Mouse (Mus musculus) MEL (cell line): ENCODE data around the gene Gle1.

Experiments used
- CTCF ChIP-seq, 3 experiments: IDR thresholded peaks in 2 of 3; conservative IDR thresholded peaks in 1 of 3; 2 replicates each; pipeline ENCODE4 v1.5.1; 2011 to 2012; ENCODE audit warnings: low read length in 3 of 3, low read depth in 2 of 3, mild to moderate bottlenecking in 2 of 3, improper control_type of control experiment in 1 of 3, inconsistent platforms in 1 of 3, mixed read lengths in 1 of 3, moderate library complexity in 1 of 3; ENCODE audit not compliant: control insufficient read depth in 1 of 3, insufficient read depth in 1 of 3, poor library complexity in 1 of 3, severe bottlenecking in 1 of 3
- EP300 ChIP-seq, 2 experiments: IDR thresholded peaks; 2 replicates each; pipeline ENCODE4 v1.6.1; 2011; ENCODE audit warnings: improper control_type of control experiment in 2 of 2, low read length in 2 of 2, low read depth in 1 of 2, mild to moderate bottlenecking in 1 of 2
- MAX ChIP-seq: IDR thresholded peaks from 2 replicates; pipeline ENCODE4 v1.6.1; 2011; ENCODE audit warnings: low read length, improper control_type of control experiment
- MXI1 ChIP-seq: IDR thresholded peaks from 2 replicates; pipeline ENCODE4 v1.6.1; 2011; ENCODE audit warnings: mild to moderate bottlenecking, low read depth, low read length, improper control_type of control experiment
- NELFE ChIP-seq: IDR thresholded peaks from 2 replicates; pipeline ENCODE4 v1.6.1; 2011; ENCODE audit warnings: low read depth, low read length, improper control_type of control experiment
- POLR2A ChIP-seq, 2 experiments: IDR thresholded peaks; 2 replicates each; pipeline ENCODE4 v1.6.1; 2011 to 2012; ENCODE audit warnings: low read length in 2 of 2, mild to moderate bottlenecking in 2 of 2, control low read depth in 1 of 2, improper control_type of control experiment in 1 of 2, low read depth in 1 of 2, moderate library complexity in 1 of 2; ENCODE audit not compliant: control insufficient read depth in 1 of 2, insufficient read depth in 1 of 2, poor library complexity in 1 of 2
- TAL1 ChIP-seq: IDR thresholded peaks from 2 replicates; pipeline ENCODE4 v1.6.1; 2012; ENCODE audit warnings: mild to moderate bottlenecking, inconsistent platforms, low read length, moderate library complexity, mixed read lengths
- USF1 ChIP-seq: IDR thresholded peaks from 2 replicates; pipeline ENCODE4 v1.6.1; 2014; ENCODE audit warnings: low read depth, mild to moderate bottlenecking, inconsistent platforms, low read length, improper control_type of control experiment, moderate library complexity
- USF2 ChIP-seq, 2 experiments: IDR thresholded peaks; 2 replicates each; pipeline ENCODE4 v1.6.1; 2011 to 2012; ENCODE audit warnings: improper control_type of control experiment in 2 of 2, low read length in 2 of 2, borderline replicate concordance in 1 of 2, inconsistent platforms in 1 of 2, low read depth in 1 of 2, mild to moderate bottlenecking in 1 of 2; ENCODE audit not compliant: insufficient read depth in 1 of 2
- ZKSCAN1 ChIP-seq: IDR thresholded peaks from 2 replicates; pipeline ENCODE4 v1.6.1; 2012; ENCODE audit warnings: low read depth, mild to moderate bottlenecking, inconsistent platforms, low read length, improper control_type of control experiment, moderate library complexity
- ZMIZ1 ChIP-seq: IDR thresholded peaks from 2 replicates; pipeline ENCODE4 v1.6.1; 2012; ENCODE audit warnings: low read depth, mild to moderate bottlenecking, inconsistent platforms, low read length, improper control_type of control experiment, moderate library complexity

GRCm38 (mm10) chr2:29930506-29930905, 4.7 kb upstream of the Gle1 start:
- no peak for TF ChIP-seq USF1
- no peak for TF ChIP-seq MXI1
- no peak for TF ChIP-seq ZKSCAN1
- no peak for TF ChIP-seq EP300 (IDR thresholded peaks at IDR 0.05; ENCODE audit: low read depth in 1 of 2, low read length in 2 of 2)
- TF ChIP-seq ZMIZ1, result no peak
- no peak for TF ChIP-seq TAL1
- TF ChIP-seq CTCF (IDR thresholded peaks at IDR 0.05 in 2 of 3, conservative IDR thresholded peaks at IDR 0.05 in 1 of 3; ENCODE audit: control insufficient read depth in 1 of 3, insufficient read depth in 1 of 3, low read depth in 2 of 3, low read length in 3 of 3, poor library complexity in 1 of 3, severe bottlenecking in 1 of 3), result no peak
- no peak for TF ChIP-seq POLR2A (IDR thresholded peaks at IDR 0.05; ENCODE audit: control insufficient read depth in 1 of 2, insufficient read depth in 1 of 2, low read depth in 1 of 2, low read length in 2 of 2, poor library complexity in 1 of 2)
- no peak for TF ChIP-seq NELFE
- TF ChIP-seq USF2 (IDR thresholded peaks at IDR 0.05; ENCODE audit: borderline replicate concordance in 1 of 2, insufficient read depth in 1 of 2, low read depth in 1 of 2, low read length in 2 of 2), result no peak
- TF ChIP-seq MAX, result no peak
